Mouse (Mus musculus): ENCODE data around the gene Gtse1. TPM values are rescaled to one million over a fixed set of nuclear protein-coding genes. Genes with fewer than 3 reads are reported as not detected.
A peak's percentile ranks its signal among the peaks of the same experiment; 100 is the strongest.

Gtse1 gene
- 23.7 and 25.3 TPM in 2 replicates for polyA plus RNA-seq (2015; fragmentation: Nextera tagmentation; extraction: Ambion mirVana)

- peak; percentile 91 for ATAC-seq (ENCODE audit: extremely low read depth, insufficient number of reproducible peaks, low FRiP score, low TSS enrichment)
- H3K27me3 ChIP-seq (replicated peaks), result no peaks in the 10 kb centered on the region
- WGBS, result under 1% methylated on average over 42 of the region's 42 CpGs
- H3K4me2 ChIP-seq, result peak within 1 kb of the TSS; percentile 93
- no peaks in the 10 kb centered on the region for H3K9me3 ChIP-seq
- H3K4me3 ChIP-seq, result peak within 1 kb of the TSS; percentile 90
- peak within 1 kb of the TSS; percentile 71 for H3K27ac ChIP-seq (replicated peaks)
- H3K9ac ChIP-seq, result peak within 1 kb of the TSS; percentile 88
- H3K36me3 ChIP-seq, result peaks cover 34% of the 10 kb centered on the region
- peaks cover 28% of the 10 kb centered on the region for H3K4me1 ChIP-seq
Measured at GRCm38 (mm10) chr15:85859490-85860031, at the start of gene Gtse1. Gtse1 (plus strand) TSS chr15:85859745.

GRCm38 (mm10) chr15:85810462-85810805 is 49.1 kb upstream of the Gtse1 start:
- 0 out of 2 replicates have a peak, but pooled peaks cover 3% of the 10 kb centered on the region for H3K27me3 ChIP-seq (replicated peaks)
- H3K27ac ChIP-seq (replicated peaks), result peak overlapping the region; percentile 96
- no peaks in the 10 kb centered on the region for H3K9me3 ChIP-seq
- H3K4me1 ChIP-seq, result peaks cover 28% of the 10 kb centered on the region
- ATAC-seq (ENCODE audit: extremely low read depth, insufficient number of reproducible peaks, low FRiP score, low TSS enrichment), result no peak
- WGBS, result 53% methylated on average over 5 of the region's 5 CpGs
- peak overlapping the region; percentile 93 for H3K9ac ChIP-seq
- peak overlapping the region; percentile 70 for H3K4me2 ChIP-seq
- peak overlapping the region; percentile 78 for H3K4me3 ChIP-seq
- peaks cover 7% of the 10 kb centered on the region; the same call in 1 of the 2 replicates for H3K36me3 ChIP-seq

- Histone ChIP-seq H3K36me3 (peaks cover 7% of the 10 kb centered on the region; the same call in 1 of the 2 replicates), H3K9ac (peak overlapping the region; percentile 93), H3K4me3 (peak overlapping the region; percentile 78), H3K27ac (replicated peaks) (peak overlapping the region; percentile 96), H3K27me3 (replicated peaks) (0 out of 2 replicates have a peak, but pooled peaks cover 3% of the 10 kb centered on the region), H3K4me2 (peak overlapping the region; percentile 70), H3K9me3 (no peaks in the 10 kb centered on the region), H3K4me1 (peaks cover 28% of the 10 kb centered on the region)
- WGBS, result 2% methylated on average over 36 of the region's 36 CpGs
- ATAC-seq (ENCODE audit: extremely low read depth, insufficient number of reproducible peaks, low FRiP score, low TSS enrichment), result peak; percentile 77
Measured at GRCm38 (mm10) chr15:85810806-85811521, 48.6 kb upstream of the Gtse1 start.

- peak within 1 kb of the TSS; percentile 96 for H3K27ac ChIP-seq (replicated peaks)
- ATAC-seq (ENCODE audit: extremely low read depth, insufficient number of reproducible peaks, low FRiP score, low TSS enrichment), result peak; percentile 85
- 0 out of 2 replicates have a peak, but pooled peaks cover 3% of the 10 kb centered on the region for H3K27me3 ChIP-seq (replicated peaks)
- peak within 1 kb of the TSS; percentile 93 for H3K9ac ChIP-seq
- peak within 1 kb of the TSS; percentile 70 for H3K4me2 ChIP-seq
- no peaks in the 10 kb centered on the region for H3K9me3 ChIP-seq
- H3K4me1 ChIP-seq, result peaks cover 28% of the 10 kb centered on the region
- peak within 1 kb of the TSS; percentile 78 for H3K4me3 ChIP-seq
- WGBS, result 2% methylated on average over 36 of the region's 36 CpGs
- peaks cover 7% of the 10 kb centered on the region; the same call in 1 of the 2 replicates for H3K36me3 ChIP-seq
Measured at GRCm38 (mm10) chr15:85811535-85812277, 47.8 kb upstream of the Gtse1 start, which contains the start of gene Cdpf1. Cdpf1 (minus strand) TSS chr15:85811697.

GRCm38 (mm10) chr15:85813428-85813827 is 46.1 kb upstream of the Gtse1 start:
- Histone ChIP-seq H3K9me3 (peaks cover 11% of the 10 kb centered on the region), H3K36me3 (no peaks in the 10 kb centered on the region), H3K4me2 (no peak overlapping the region), H3K9ac (no peak overlapping the region), H3K27me3 (replicated peaks) (peaks cover 6% of the 10 kb centered on the region; the same call in 1 of the 2 replicates), H3K4me3 (no peak overlapping the region), H3K4me1 (peaks cover 28% of the 10 kb centered on the region), H3K27ac (replicated peaks) (no peak overlapping the region)
- 48% methylated on average over 10 of the region's 10 CpGs for WGBS
- ATAC-seq (ENCODE audit: extremely low read depth, insufficient number of reproducible peaks, low FRiP score, low TSS enrichment), result no peak

GRCm38 (mm10) chr15:85821203-85822010 is 38.1 kb upstream of the Gtse1 start, which contains the start of gene Pkdrej:
Pkdrej (minus strand) TSS chr15:85821734.
- Histone ChIP-seq H3K9me3 (peaks cover 12% of the 10 kb centered on the region), H3K9ac (peak within 1 kb of the TSS; percentile 88), H3K4me1 (peaks cover 3% of the 10 kb centered on the region; the same call in 1 of the 2 replicates), H3K36me3 (no peaks in the 10 kb centered on the region), H3K4me3 (peak within 1 kb of the TSS; percentile 60), H3K27ac (replicated peaks) (no peak within 1 kb of the TSS), H3K27me3 (replicated peaks) (peaks cover 49% of the 10 kb centered on the region), H3K4me2 (peak within 1 kb of the TSS; percentile 91)
- ATAC-seq (ENCODE audit: extremely low read depth, insufficient number of reproducible peaks, low FRiP score, low TSS enrichment), result peak; percentile 51; the same call in 1 of the 2 replicates
- 2% methylated on average over 55 of the region's 65 CpGs for WGBS

- Histone ChIP-seq H3K4me3 (peak overlapping the region; percentile 60), H3K9ac (peak overlapping the region; percentile 88), H3K4me2 (peak overlapping the region; percentile 91), H3K27ac (replicated peaks) (no peak overlapping the region), H3K27me3 (replicated peaks) (peaks cover 47% of the 10 kb centered on the region), H3K4me1 (peaks cover 4% of the 10 kb centered on the region; the same call in 1 of the 2 replicates), H3K36me3 (no peaks in the 10 kb centered on the region), H3K9me3 (peaks cover 12% of the 10 kb centered on the region)
- ATAC-seq (ENCODE audit: extremely low read depth, insufficient number of reproducible peaks, low FRiP score, low TSS enrichment), result no peak
- WGBS, result 12% methylated on average over 4 of the region's 4 CpGs
Measured at GRCm38 (mm10) chr15:85822011-85822359, 37.6 kb upstream of the Gtse1 start.

GRCm38 (mm10) chr15:85826676-85827075 is 32.9 kb upstream of the Gtse1 start:
- H3K27ac ChIP-seq (replicated peaks), result no peak overlapping the region
- WGBS, result 39% methylated on average over 5 of the region's 5 CpGs
- no peaks in the 10 kb centered on the region for H3K36me3 ChIP-seq
- H3K9ac ChIP-seq, result no peak overlapping the region
- no peak for ATAC-seq (ENCODE audit: extremely low read depth, insufficient number of reproducible peaks, low FRiP score, low TSS enrichment)
- peaks cover 15% of the 10 kb centered on the region for H3K27me3 ChIP-seq (replicated peaks)
- H3K9me3 ChIP-seq, result no peaks in the 10 kb centered on the region
- H3K4me2 ChIP-seq, result no peak overlapping the region
- no peak overlapping the region for H3K4me3 ChIP-seq
- peaks cover 8% of the 10 kb centered on the region for H3K4me1 ChIP-seq

GRCm38 (mm10) chr15:85828071-85828470 is 31.5 kb upstream of the Gtse1 start:
- 83% methylated on average over 4 of the region's 4 CpGs for WGBS
- Histone ChIP-seq H3K27ac (replicated peaks) (no peak overlapping the region), H3K4me2 (no peak overlapping the region), H3K9ac (no peak overlapping the region), H3K36me3 (no peaks in the 10 kb centered on the region), H3K4me1 (peaks cover 13% of the 10 kb centered on the region), H3K27me3 (replicated peaks) (peaks cover 5% of the 10 kb centered on the region; the same call in 1 of the 2 replicates), H3K4me3 (no peak overlapping the region), H3K9me3 (no peaks in the 10 kb centered on the region)
- ATAC-seq (ENCODE audit: extremely low read depth, insufficient number of reproducible peaks, low FRiP score, low TSS enrichment), result no peak

- H3K4me3 ChIP-seq, result no peak overlapping the region
- no peak overlapping the region for H3K27ac ChIP-seq (replicated peaks)
- H3K27me3 ChIP-seq (replicated peaks), result no peaks in the 10 kb centered on the region; the same call in 1 of the 2 replicates
- no peaks in the 10 kb centered on the region for H3K36me3 ChIP-seq
- H3K9me3 ChIP-seq, result no peaks in the 10 kb centered on the region
- no peak overlapping the region for H3K4me2 ChIP-seq
- H3K4me1 ChIP-seq, result peaks cover 13% of the 10 kb centered on the region
- no peak overlapping the region for H3K9ac ChIP-seq
- ATAC-seq (ENCODE audit: extremely low read depth, insufficient number of reproducible peaks, low FRiP score, low TSS enrichment), result no peak
- WGBS, result 68% methylated on average over 5 of the region's 5 CpGs
Measured at GRCm38 (mm10) chr15:85829470-85829869, 30.1 kb upstream of the Gtse1 start.
